Mouse (Mus musculus) lung, postnatal 0 days (tissue): Measurements from ENCODE around the gene Set.

Experiments
- CTCF ChIP-seq: IDR thresholded peaks from 2 replicates; pipeline ENCODE4 v1.5.1; 2016; ENCODE audit warnings: antibody characterized with exemption, mild to moderate bottlenecking
- EP300 ChIP-seq: IDR thresholded peaks from 2 replicates; pipeline ENCODE4 v1.6.1; 2016; ENCODE audit warnings: antibody characterized with exemption, mild to moderate bottlenecking, control low read depth

- no peak for TF ChIP-seq EP300
- no peak for TF ChIP-seq CTCF
Measured at GRCm38 (mm10) chr2:30084632-30085031, 27.5 kb downstream of the Set start.
